Mouse (Mus musculus) adrenal gland, adult 8-10 months (tissue): ENCODE data around the gene Hdhd5. TPM values are rescaled to one million over a fixed set of nuclear protein-coding genes. Genes with fewer than 3 reads are reported as not detected.

Experiments
- DNase-seq: peaks from one replicate; pipeline ENCODE4 v3.0.0; 2022
- total RNA-seq, 4 experiments: library from RNA; stranded (reverse); gene quantifications; 2 replicates each; pipeline ENCODE4 v1.2.4; 2022

Hdhd5 gene
- total RNA-seq, 4 experiments from 2014 or later, result 35.7 to 48.0 (median 40.7) TPM

GRCm38 (mm10) chr6:120482021-120482420 lies 49.1 kb downstream of the Hdhd5 start:
- DNase-seq, result no peak

GRCm38 (mm10) chr6:120481538-120481937 lies 49.6 kb downstream of the Hdhd5 start:
- no peak for DNase-seq

DNA sequence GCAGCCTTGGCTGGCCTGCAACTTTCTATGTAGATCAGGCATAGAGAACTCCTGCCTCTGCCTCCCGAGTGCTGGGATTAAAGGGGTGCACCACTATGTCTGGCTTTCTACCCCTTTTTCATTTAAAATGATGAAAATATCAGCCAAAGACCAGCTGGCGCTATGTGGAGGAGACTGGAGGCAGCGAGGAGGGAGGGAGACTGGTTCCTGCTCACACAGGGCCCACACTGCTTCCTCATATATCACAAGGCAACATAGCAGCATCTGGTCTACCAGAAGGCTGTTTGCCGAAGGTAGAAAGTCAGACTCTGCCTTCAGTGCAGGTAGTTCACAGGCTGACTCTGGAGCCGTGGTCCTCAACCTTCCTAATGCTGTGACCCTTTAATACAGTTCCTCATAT lies 50.8 kb downstream of the Hdhd5 start:
- DNase-seq, result no peak

DNA sequence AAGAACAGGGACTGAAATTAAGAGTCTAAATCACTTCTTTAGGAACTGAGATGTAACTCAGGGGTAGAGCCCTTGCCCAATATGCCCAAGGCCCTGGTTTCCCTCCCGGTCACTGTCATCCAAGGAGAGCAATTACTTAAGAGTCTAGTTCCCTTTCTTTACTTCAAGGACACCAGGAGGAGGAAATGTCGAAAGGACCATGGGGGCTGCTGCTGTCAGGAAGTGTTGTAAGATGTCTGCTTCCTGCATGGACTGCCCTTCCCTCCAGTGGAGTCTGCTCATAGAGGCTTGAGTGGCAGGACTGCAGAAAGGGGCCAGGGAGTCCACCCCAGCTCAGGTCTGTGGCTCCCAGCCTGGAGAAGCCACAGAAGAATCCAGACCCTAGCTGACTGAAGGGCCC lies 51.8 kb downstream of the Hdhd5 start:
- DNase-seq, result no peak

DNA sequence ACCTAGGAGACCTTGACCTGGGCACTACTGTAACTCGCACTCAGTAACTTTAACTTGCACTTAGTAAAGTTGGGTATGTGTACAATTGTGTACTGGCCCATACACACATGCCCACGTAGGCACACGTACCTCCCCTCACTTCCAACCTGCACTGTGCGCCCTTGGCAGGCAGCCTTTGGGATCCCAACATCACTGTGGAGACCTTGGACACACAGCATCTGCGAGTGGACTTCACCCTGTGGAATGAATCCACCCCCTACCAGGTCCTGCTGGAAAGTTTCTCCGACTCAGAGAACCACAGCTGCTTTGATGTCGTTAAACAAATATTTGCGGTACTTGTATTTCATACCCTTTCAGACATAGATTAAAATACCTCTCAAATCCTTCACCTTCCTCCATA lies 55.8 kb downstream of the Hdhd5 start:
- no peak for DNase-seq

GRCm38 (mm10) chr6:120473427-120473826 lies 57.7 kb downstream of the Hdhd5 start:
- DNase-seq, result no peak

GRCm38 (mm10) chr6:120472455-120473140 lies 58.5 kb downstream of the Hdhd5 start:
- DNase-seq, result no peak

DNA sequence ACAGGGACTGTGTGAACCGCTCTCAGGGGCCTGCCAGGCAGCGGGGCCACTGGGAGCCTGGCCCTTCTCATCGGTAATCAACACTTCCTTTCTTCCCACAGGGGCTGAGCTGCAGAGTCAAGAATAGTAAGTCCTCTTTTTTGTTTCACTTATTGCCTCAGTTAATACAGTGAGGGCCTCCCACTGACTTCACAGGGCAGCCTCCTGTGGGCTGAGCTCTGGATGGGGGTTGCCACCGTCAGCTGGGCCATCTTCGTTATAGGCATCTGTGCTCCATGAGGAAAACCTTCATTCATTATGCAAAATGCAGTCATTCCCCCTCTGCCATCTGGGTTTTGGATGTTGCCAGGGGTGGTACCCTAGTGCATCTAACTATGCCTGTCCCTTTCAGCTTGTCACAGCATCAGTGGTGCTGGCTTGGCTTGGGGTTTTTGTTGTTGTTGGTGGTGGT lies 59.1 kb downstream of the Hdhd5 start:
- no peak for DNase-seq

DNA sequence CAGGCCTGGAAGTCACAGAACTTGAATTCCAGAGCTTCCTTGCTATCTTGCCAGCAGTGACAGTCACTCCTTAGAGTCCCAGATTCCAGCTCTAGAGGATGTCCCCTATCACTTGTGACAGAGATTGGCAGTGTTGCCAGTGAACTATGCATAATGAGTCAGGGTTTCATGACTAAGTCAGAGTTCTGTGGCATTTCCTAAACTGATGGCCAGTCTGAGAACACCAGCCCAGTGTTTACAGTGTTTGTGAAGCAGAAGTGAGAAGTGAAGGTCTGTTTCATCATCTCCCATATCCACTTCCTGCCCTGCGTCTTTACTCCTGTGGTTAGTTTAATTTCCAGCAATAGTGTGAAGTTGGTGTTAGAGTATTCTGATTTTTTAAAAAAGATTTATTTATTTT lies 60.5 kb downstream of the Hdhd5 start:
- peak; percentile 46 for DNase-seq

GRCm38 (mm10) chr6:120469770-120470169 lies 61.3 kb downstream of the Hdhd5 start:
- no peak for DNase-seq

GRCm38 (mm10) chr6:120469268-120469667 lies 61.9 kb downstream of the Hdhd5 start:
- no peak for DNase-seq

GRCm38 (mm10) chr6:120468259-120468658 lies 62.9 kb downstream of the Hdhd5 start:
- no peak for DNase-seq

GRCm38 (mm10) chr6:120466609-120467329 lies 64.3 kb downstream of the Hdhd5 start:
- no peak for DNase-seq

GRCm38 (mm10) chr6:120465393-120465792 lies 65.7 kb downstream of the Hdhd5 start:
- DNase-seq, result no peak

DNA sequence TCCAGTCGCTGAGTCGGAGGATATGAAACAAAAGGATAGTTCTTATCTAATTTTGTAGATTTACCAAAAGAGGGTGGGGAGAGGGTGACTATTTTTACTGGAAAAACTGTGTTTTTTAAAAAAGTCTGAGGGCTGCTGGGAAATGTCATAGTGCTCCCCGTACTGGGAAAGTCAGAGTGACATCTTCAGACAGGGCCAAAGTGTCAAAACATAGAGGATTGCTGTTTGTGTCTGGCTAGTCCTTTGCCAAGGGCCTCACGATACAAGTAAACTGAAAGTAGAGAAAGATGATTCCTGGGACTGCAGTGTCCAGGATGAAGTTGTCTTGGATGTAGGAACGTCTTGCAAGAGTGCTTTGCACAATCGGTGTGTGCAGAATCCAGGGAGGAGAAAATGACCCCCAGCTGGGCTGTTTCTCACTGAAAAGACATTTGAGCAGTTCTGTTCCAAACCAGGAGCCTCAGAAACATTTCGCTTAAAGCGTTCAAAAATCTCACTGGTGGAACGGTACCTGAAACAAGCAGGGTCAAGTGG lies 66.6 kb downstream of the Hdhd5 start:
- no peak for DNase-seq

DNA sequence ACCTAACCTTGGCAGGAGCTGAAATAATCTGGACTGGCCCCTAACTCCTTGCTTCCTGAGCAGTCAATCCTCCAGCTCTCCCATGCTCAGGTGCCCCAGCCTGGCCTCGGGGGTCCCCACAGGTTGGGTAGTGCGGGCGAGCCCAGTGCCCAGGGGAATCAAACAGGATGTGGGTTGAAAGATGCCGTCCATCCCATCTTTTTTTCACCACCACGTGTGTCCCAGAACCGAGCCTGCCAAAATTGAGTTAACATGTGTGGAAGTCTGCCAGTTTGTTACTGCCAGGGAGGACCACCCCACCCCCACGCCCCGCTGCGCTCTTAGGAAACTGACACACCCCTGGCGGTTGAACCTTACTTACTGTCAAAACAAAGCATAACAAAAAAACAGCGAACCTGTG lies 67.2 kb downstream of the Hdhd5 start:
- DNase-seq, result no peak

GRCm38 (mm10) chr6:120463086-120463871 lies 67.8 kb downstream of the Hdhd5 start, which contains the start of gene Il17ra:
Gene Il17ra (plus strand): TSS chr6:120463247.
- DNase-seq, result peak; percentile 47

DNA sequence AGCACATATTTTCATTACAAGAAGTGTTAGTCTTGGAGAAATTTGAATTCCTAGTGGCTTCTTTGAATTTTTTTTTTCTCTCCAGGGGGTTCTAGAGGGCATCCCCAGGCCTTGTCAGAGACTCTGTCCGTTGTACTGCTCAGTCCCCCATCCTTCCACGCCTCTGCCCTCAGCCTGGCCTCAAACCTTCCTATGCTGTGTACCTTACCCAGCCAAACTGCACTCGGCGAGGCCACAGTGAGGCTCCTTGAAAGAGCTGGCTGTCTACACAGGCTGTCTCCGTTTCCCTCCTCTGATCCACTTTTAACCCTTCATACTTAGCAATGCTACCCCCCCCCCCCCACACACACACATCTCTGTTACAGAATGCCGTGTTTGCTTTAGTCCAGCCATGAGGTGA lies 68.9 kb downstream of the Hdhd5 start:
- DNase-seq, result no peak

- no peak for DNase-seq
Measured at GRCm38 (mm10) chr6:120461217-120461616, 69.9 kb downstream of the Hdhd5 start.
